Mouse (Mus musculus): ENCODE results near the gene Tlcd2. TPM values are rescaled to one million over a fixed set of nuclear protein-coding genes. Genes with fewer than 3 reads are reported as not detected.

Gene Tlcd2
- total and polyA plus RNA-seq, 3 experiments, result 0.40 to 0.81 TPM; not detected in 1

DNA sequence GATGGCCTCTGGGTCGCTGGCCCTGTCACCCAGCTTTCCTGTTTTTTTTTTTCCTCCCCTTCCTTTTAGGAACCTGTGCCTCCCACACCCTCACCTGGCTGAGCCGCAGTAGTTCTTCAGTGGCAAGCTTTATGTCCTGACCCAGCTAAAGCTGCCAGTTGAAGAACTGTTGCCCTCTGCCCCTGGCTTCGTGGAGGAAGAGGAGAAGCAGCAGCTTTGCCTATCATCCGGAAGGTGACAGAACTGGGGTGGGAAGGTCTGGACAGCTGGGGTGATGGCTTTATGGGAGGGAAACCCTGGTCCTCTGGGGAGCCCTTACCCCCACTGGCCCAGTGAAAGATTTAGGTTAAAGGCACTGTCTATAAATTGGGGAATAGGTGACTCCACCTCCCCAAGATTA is 2.1 kb downstream of the Tlcd2 start:
- Histone ChIP-seq H3K36me3 (replicated peaks in 1 of 2; ENCODE audit: control insufficient read depth in 1 of 2, insufficient read depth in 1 of 2, low read length in 1 of 2) (peaks cover 20 to 30% of the 10 kb centered on the region in 2 experiments), H3K9ac (ENCODE audit: insufficient read depth, low read depth) (no peak overlapping the region), H3K4me3 (replicated peaks in 1 of 3; ENCODE audit: low read depth in 2 of 3, low read length in 2 of 3, poor library complexity in 1 of 3) (no peak overlapping the region), H3K79me2 (replicated peaks; ENCODE audit: control insufficient read depth, extremely low read depth, insufficient read depth, poor library complexity, severe bottlenecking) (peaks cover 10% of the 10 kb centered on the region; the same call in 1 of the 2 replicates), H3K4me2 (ENCODE audit: insufficient read depth, low read depth, poor library complexity, severe bottlenecking) (peak overlapping the region; percentile 52; the same call in 1 of the 2 replicates), H3K4me1 (ENCODE audit: control insufficient read depth in 1 of 2, insufficient read depth in 2 of 2) (peaks cover 15 to 61% of the 10 kb centered on the region in 2 experiments), H3K9me3 (replicated peaks; ENCODE audit: low read length) (peaks cover 12% of the 10 kb centered on the region), H3K27me3 (replicated peaks) (no peaks in the 10 kb centered on the region), H3K27ac (ENCODE audit: insufficient read depth, low read depth) (no peak overlapping the region)
- dilution Hi-C loops (cut with MboI; ENCODE audit: extremely low pct_ligation_motif_present, extremely low pct_unique_long_range_greater_than_20kb, low sequenced_read_pairs) (no loop called here), in situ Hi-C loops (cut with MboI; ENCODE audit: low pct_ligation_motif_present, low pct_unique_long_range_greater_than_20kb, low sequenced_read_pairs) (no loop called here)
- DNase-seq (ENCODE audit: extremely low read depth), result no peak
- TF ChIP-seq USF1 (IDR thresholded peaks at IDR 0.05; ENCODE audit: low read depth, low read length), result no peak
- TF ChIP-seq ZMIZ1 (IDR thresholded peaks at IDR 0.05; ENCODE audit: low read depth, low read length), result no peak
- TF ChIP-seq USF2 (conservative IDR thresholded peaks at IDR 0.05; ENCODE audit: low read depth, low read length), result no peak
- no peak for TF ChIP-seq RCOR1 (conservative IDR thresholded peaks at IDR 0.05; ENCODE audit: low read depth, low read length)
- no peak for TF ChIP-seq E2F4 (IDR thresholded peaks at IDR 0.05; ENCODE audit: insufficient replicate concordance, low read depth, low read length)
- no peak for TF ChIP-seq MAFK (IDR thresholded peaks at IDR 0.05; ENCODE audit: insufficient replicate concordance, low read length)
- TF ChIP-seq KAT2A (IDR thresholded peaks at IDR 0.05; ENCODE audit: insufficient replicate concordance, low read length), result no peak
- TF ChIP-seq EP300 (IDR thresholded peaks at IDR 0.05; ENCODE audit: low read length), result no peak
- no peak for TF ChIP-seq CHD1 (IDR thresholded peaks at IDR 0.05; ENCODE audit: low read depth, low read length)

DNA sequence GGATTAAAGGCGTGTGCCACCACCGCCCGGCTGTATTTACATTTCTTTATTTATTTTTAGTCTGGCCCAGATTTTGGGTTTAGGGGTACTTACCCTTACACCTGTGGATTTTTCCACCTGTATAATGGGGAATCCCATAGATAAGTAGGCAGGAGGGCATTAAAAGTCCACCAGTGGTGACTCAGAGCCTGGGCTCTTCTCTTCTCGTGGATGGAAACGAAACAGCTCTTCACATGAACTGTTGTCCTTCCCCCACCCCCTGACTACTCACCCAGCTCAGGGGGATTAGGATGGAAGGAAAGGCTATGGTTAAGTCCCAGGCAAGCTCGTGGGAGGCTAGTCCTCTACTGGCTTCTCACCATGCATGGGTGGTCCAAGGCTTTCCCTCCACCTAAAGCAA is 2.9 kb downstream of the Tlcd2 start:
- TF ChIP-seq MEF2A (IDR thresholded peaks at IDR 0.05; ENCODE audit: borderline replicate concordance, low read depth, low read length) (peak; percentile 31; the same call in 1 of the 2 replicates), ZC3H11A (IDR thresholded peaks at IDR 0.05; ENCODE audit: low read depth, low read length) (no peak), ETS1 (conservative IDR thresholded peaks at IDR 0.05; ENCODE audit: low read depth, low read length) (peak; percentile 51), EP300 (IDR thresholded peaks at IDR 0.05; ENCODE audit: low read length) (peak; percentile 39; the same call in 1 of the 2 replicates), E2F4 (IDR thresholded peaks at IDR 0.05; ENCODE audit: insufficient replicate concordance, low read depth, low read length) (no peak), BHLHE40 (IDR thresholded peaks at IDR 0.05; ENCODE audit: low read depth, low read length) (no peak), MAX (IDR thresholded peaks at IDR 0.05; ENCODE audit: low read length) (no peak), CTCF (conservative IDR thresholded peaks at IDR 0.05 in 1 of 2, IDR thresholded peaks at IDR 0.05 in 1 of 2; ENCODE audit: low read depth in 2 of 2, low read length in 2 of 2) (no peak), ZKSCAN1 (IDR thresholded peaks at IDR 0.05; ENCODE audit: borderline replicate concordance, low read depth, low read length) (no peak), CHD2 (IDR thresholded peaks at IDR 0.05; ENCODE audit: low read length) (no peak)
- no peaks in the 10 kb centered on the region for H3K27me3 ChIP-seq (replicated peaks)
- H3K4me2 ChIP-seq (ENCODE audit: insufficient read depth, low read depth, poor library complexity, severe bottlenecking), result no peak overlapping the region
- dilution Hi-C loops (cut with MboI; ENCODE audit: extremely low pct_ligation_motif_present, extremely low pct_unique_long_range_greater_than_20kb, low sequenced_read_pairs) (no loop called here), in situ Hi-C loops (cut with MboI; ENCODE audit: low pct_ligation_motif_present, low pct_unique_long_range_greater_than_20kb, low sequenced_read_pairs) (no loop called here)
- H3K9ac ChIP-seq (ENCODE audit: insufficient read depth, low read depth), result no peak overlapping the region
- H3K79me2 ChIP-seq (replicated peaks; ENCODE audit: control insufficient read depth, extremely low read depth, insufficient read depth, poor library complexity, severe bottlenecking), result peaks cover 10% of the 10 kb centered on the region; the same call in 1 of the 2 replicates
- peaks cover 12% of the 10 kb centered on the region for H3K9me3 ChIP-seq (replicated peaks; ENCODE audit: low read length)
- H3K36me3 ChIP-seq (replicated peaks in 1 of 2; ENCODE audit: control insufficient read depth in 1 of 2, insufficient read depth in 1 of 2, low read length in 1 of 2), result peaks cover 20 to 30% of the 10 kb centered on the region in 2 experiments
- DNase-seq (ENCODE audit: extremely low read depth), result peak; percentile 55
- H3K27ac ChIP-seq (ENCODE audit: insufficient read depth, low read depth), result no peak overlapping the region
- peaks cover 12 to 58% of the 10 kb centered on the region in 2 experiments for H3K4me1 ChIP-seq (ENCODE audit: control insufficient read depth in 1 of 2, insufficient read depth in 2 of 2)
- no peak overlapping the region for H3K4me3 ChIP-seq (replicated peaks in 1 of 3; ENCODE audit: low read depth in 2 of 3, low read length in 2 of 3, poor library complexity in 1 of 3)
